Mouse (Mus musculus): Measurements from ENCODE around the gene Cbll1. TPM values are rescaled to one million over a fixed set of nuclear protein-coding genes. Genes with fewer than 3 reads are reported as not detected.

The Cbll1 gene
- polyA plus RNA-seq, 1 experiment from 2014 or later: 13.2 TPM

GRCm38 (mm10) chr12:31527407-31527806, 28.0 kb upstream of the Cbll1 start:
- ChIA-PET POLR2A (no interaction called here), CTCF (interaction anchor here (1.3 to 1.5 kb wide), 2 partner anchors 14 to 18 kb away, joined by 4 read pairs; no protein-coding TSS in a partner anchor)
- peaks cover 3% of the 10 kb centered on the region for H3K27me3 ChIP-seq
- ATAC-seq (no peak), DNase-seq (ENCODE audit: low read depth, low spot score) (no peak)
- in situ Hi-C loops (cut with MboI; ENCODE audit: low pct_unique_long_range_greater_than_20kb): no loop called here
- no peak for TF ChIP-seq CTCF (IDR thresholded peaks at IDR 0.05)

- CTCF ChIA-PET: no interaction called here
Measured at GRCm38 (mm10) chr12:31521371-31521770, 22.0 kb upstream of the Cbll1 start.

GRCm38 (mm10) chr12:31520119-31520518, 20.7 kb upstream of the Cbll1 start:
- TF ChIP-seq CTCF (IDR thresholded peaks at IDR 0.05): no peak
- ATAC-seq: no peak
- ChIA-PET POLR2A (no interaction called here), CTCF (no interaction called here)
- peaks cover 3% of the 10 kb centered on the region for H3K27me3 ChIP-seq
- DNase-seq (ENCODE audit: low read depth, low spot score): no peak
- in situ Hi-C loops (cut with MboI; ENCODE audit: low pct_unique_long_range_greater_than_20kb): no loop called here

More at GRCm38 (mm10) chr12:31521371-31521770, 22.0 kb upstream of the Cbll1 start:
- DNase-seq (ENCODE audit: low read depth, low spot score): no peak
- TF ChIP-seq CTCF (IDR thresholded peaks at IDR 0.05): no peak
- ATAC-seq: no peak
- in situ Hi-C loops (cut with MboI; ENCODE audit: low pct_unique_long_range_greater_than_20kb): no loop called here
- H3K27me3 ChIP-seq: peaks cover 3% of the 10 kb centered on the region
- POLR2A ChIA-PET: no interaction called here

- in situ Hi-C loops (cut with MboI; ENCODE audit: low pct_unique_long_range_greater_than_20kb): no loop called here
- H3K27me3 ChIP-seq: peaks cover 3% of the 10 kb centered on the region
- no peak for TF ChIP-seq CTCF (IDR thresholded peaks at IDR 0.05)
Measured at GRCm38 (mm10) chr12:31513724-31514503, 14.5 kb upstream of the Cbll1 start.

GRCm38 (mm10) chr12:31512634-31513411, 13.4 kb upstream of the Cbll1 start:
- DNase-seq (ENCODE audit: low read depth, low spot score): no peak
- CTCF ChIA-PET: interaction anchor here (0.7 to 0.9 kb wide), 2 partner anchors 15 to 23 kb away, joined by 3 to 4 read pairs; no protein-coding TSS in a partner anchor
- no peak for TF ChIP-seq CTCF (IDR thresholded peaks at IDR 0.05)
- in situ Hi-C loops (cut with MboI; ENCODE audit: low pct_unique_long_range_greater_than_20kb): no loop called here
- ATAC-seq: no peak
- POLR2A ChIA-PET: no interaction called here
- H3K27me3 ChIP-seq: peaks cover 3% of the 10 kb centered on the region

More at GRCm38 (mm10) chr12:31513724-31514503, 14.5 kb upstream of the Cbll1 start:
- ATAC-seq (no peak), DNase-seq (ENCODE audit: low read depth, low spot score) (no peak)
- CTCF ChIA-PET: interaction anchor here (0.7 to 1.1 kb wide), 3 partner anchors 13 to 24 kb away, joined by 3 to 4 read pairs (median 3); no protein-coding TSS in a partner anchor
- POLR2A ChIA-PET: interaction anchor here (0.6 kb wide), 1 partner anchor 26 kb away, joined by 3 read pairs; no protein-coding TSS in a partner anchor

GRCm38 (mm10) chr12:31511218-31511617, 11.8 kb upstream of the Cbll1 start:
- in situ Hi-C loops (cut with MboI; ENCODE audit: low pct_unique_long_range_greater_than_20kb): no loop called here
- ChIA-PET POLR2A (no interaction called here), CTCF (no interaction called here)
- no peak for ATAC-seq
- no peak for DNase-seq (ENCODE audit: low read depth, low spot score)
- H3K27me3 ChIP-seq: no peaks in the 10 kb centered on the region
- no peak for TF ChIP-seq CTCF (IDR thresholded peaks at IDR 0.05)

GRCm38 (mm10) chr12:31508496-31508895, 9.1 kb upstream of the Cbll1 start:
- TF ChIP-seq CTCF (IDR thresholded peaks at IDR 0.05): no peak
- H3K27me3 ChIP-seq: no peaks in the 10 kb centered on the region
- in situ Hi-C loops (cut with MboI; ENCODE audit: low pct_unique_long_range_greater_than_20kb): loop anchor here (5.0 to 10.0 kb wide), 4 partner anchors 134 to 416 kb away; partner anchors contain the start of genes Cog5 and Dus4l
- POLR2A ChIA-PET: no interaction called here
- DNase-seq (ENCODE audit: low read depth, low spot score) (no peak), ATAC-seq (no peak)
- CTCF ChIA-PET: interaction anchor here (1.1 kb wide), 1 partner anchor 145 kb away, joined by 3 read pairs; no protein-coding TSS in a partner anchor

- ChIA-PET POLR2A (no interaction called here), CTCF (interaction anchor here (1.4 kb wide), 1 partner anchor 127 kb away, joined by 3 read pairs; no protein-coding TSS in a partner anchor)
- TF ChIP-seq CTCF (IDR thresholded peaks at IDR 0.05): peak; percentile 62
- in situ Hi-C loops (cut with MboI; ENCODE audit: low pct_unique_long_range_greater_than_20kb): loop anchor here (5.0 to 10.0 kb wide), 4 partner anchors 133 to 417 kb away; partner anchors contain the start of genes Cog5 and Dus4l
- ATAC-seq (no peak), DNase-seq (ENCODE audit: low read depth, low spot score) (no peak)
- H3K27me3 ChIP-seq: no peaks in the 10 kb centered on the region
Measured at GRCm38 (mm10) chr12:31507718-31508364, 8.4 kb upstream of the Cbll1 start.

GRCm38 (mm10) chr12:31503211-31503610, 3.8 kb upstream of the Cbll1 start:
- in situ Hi-C loops (cut with MboI; ENCODE audit: low pct_unique_long_range_greater_than_20kb): loop anchor here (10.0 kb wide), 3 partner anchors 128 to 422 kb away; partner anchors contain the start of genes Cog5 and Dus4l
- no peak for TF ChIP-seq CTCF (IDR thresholded peaks at IDR 0.05)
- DNase-seq (ENCODE audit: low read depth, low spot score) (no peak), ATAC-seq (no peak)
- no peaks in the 10 kb centered on the region for H3K27me3 ChIP-seq
- CTCF ChIA-PET: no interaction called here
- POLR2A ChIA-PET: no interaction called here

GRCm38 (mm10) chr12:31501266-31501665, 1.9 kb upstream of the Cbll1 start:
- no peak for TF ChIP-seq CTCF (IDR thresholded peaks at IDR 0.05)
- no peaks in the 10 kb centered on the region for H3K27me3 ChIP-seq
- CTCF ChIA-PET: no interaction called here
- in situ Hi-C loops (cut with MboI; ENCODE audit: low pct_unique_long_range_greater_than_20kb): loop anchor here (10.0 kb wide), 3 partner anchors 126 to 424 kb away; partner anchors contain the start of genes Cog5 and Dus4l
- DNase-seq (ENCODE audit: low read depth, low spot score) (no peak), ATAC-seq (no peak)
- POLR2A ChIA-PET: no interaction called here

Measured in Patski (cell line).